Mouse (Mus musculus): Measurements from ENCODE around the gene Itgb6. TPM values are rescaled to one million over a fixed set of nuclear protein-coding genes. Genes with fewer than 3 reads are reported as not detected.

Itgb6 gene
- polyA plus RNA-seq, 1 experiment from 2014 or later: 0.09 TPM

DNA sequence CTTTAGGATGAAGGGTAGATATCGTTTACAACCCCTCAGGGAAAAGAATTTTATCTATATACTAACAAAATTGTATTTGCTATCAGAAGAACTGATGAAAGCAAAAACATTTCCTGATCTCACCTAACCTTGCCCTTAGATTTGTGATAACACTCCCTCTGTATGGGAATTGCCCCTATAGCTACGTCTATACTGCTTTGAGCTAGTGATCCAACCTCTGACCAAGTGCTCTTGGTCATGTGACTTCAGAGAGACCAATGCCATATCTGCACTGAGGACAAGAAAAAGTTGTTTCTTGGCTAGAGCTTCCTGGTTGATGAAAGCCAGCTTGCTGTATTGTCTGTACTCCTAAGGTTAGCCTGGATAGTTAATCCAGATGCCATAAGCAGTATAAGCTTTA, 121.1 kb downstream of the Itgb6 start:
- 87% methylated on average over 2 of the region's 2 CpGs for whole genome bisulfite sequencing
- no peak overlapping the region for H3K4me3 ChIP-seq
- H3K4me2 ChIP-seq: no peak overlapping the region
- H3K9me3 ChIP-seq: no peaks in the 10 kb centered on the region
- no peaks in the 10 kb centered on the region for H3K4me1 ChIP-seq
- H3K27me3 ChIP-seq (replicated peaks): no peaks in the 10 kb centered on the region
- H3K27ac ChIP-seq: no peak overlapping the region
- H3K36me3 ChIP-seq (replicated peaks): no peaks in the 10 kb centered on the region
- ATAC-seq (replicated peaks): no peak
- H3K9ac ChIP-seq: no peak overlapping the region

- Histone ChIP-seq H3K4me2 (no peak overlapping the region), H3K4me1 (no peaks in the 10 kb centered on the region), H3K9me3 (no peaks in the 10 kb centered on the region), H3K36me3 (replicated peaks) (no peaks in the 10 kb centered on the region), H3K4me3 (no peak overlapping the region), H3K9ac (no peak overlapping the region), H3K27me3 (replicated peaks) (no peaks in the 10 kb centered on the region), H3K27ac (no peak overlapping the region)
- WGBS: 94% methylated on average over 2 of the region's 2 CpGs
- ATAC-seq (replicated peaks): no peak
Measured at GRCm38 (mm10) chr2:60600863-60601262, 121.6 kb downstream of the Itgb6 start.

- Histone ChIP-seq H3K4me2 (no peak overlapping the region), H3K4me1 (no peaks in the 10 kb centered on the region), H3K27ac (no peak overlapping the region), H3K9me3 (no peaks in the 10 kb centered on the region), H3K4me3 (no peak overlapping the region), H3K36me3 (replicated peaks) (no peaks in the 10 kb centered on the region), H3K9ac (no peak overlapping the region), H3K27me3 (replicated peaks) (no peaks in the 10 kb centered on the region)
- no peak for ATAC-seq (replicated peaks)
- 91% methylated on average over 4 of the region's 4 CpGs for WGBS
Measured at GRCm38 (mm10) chr2:60583416-60583815, 139.0 kb downstream of the Itgb6 start.

- Histone ChIP-seq H3K4me3 (no peak overlapping the region), H3K9ac (no peak overlapping the region), H3K4me2 (no peak overlapping the region), H3K36me3 (replicated peaks) (no peaks in the 10 kb centered on the region), H3K27me3 (replicated peaks) (peaks cover 6% of the 10 kb centered on the region; the same call in 1 of the 2 replicates), H3K9me3 (no peaks in the 10 kb centered on the region), H3K27ac (no peak overlapping the region), H3K4me1 (peaks cover 15% of the 10 kb centered on the region)
- WGBS: 69% methylated on average over 4 of the region's 4 CpGs
- ATAC-seq (replicated peaks): no peak
Measured at GRCm38 (mm10) chr2:60554561-60554960, 167.9 kb downstream of the Itgb6 start.

DNA sequence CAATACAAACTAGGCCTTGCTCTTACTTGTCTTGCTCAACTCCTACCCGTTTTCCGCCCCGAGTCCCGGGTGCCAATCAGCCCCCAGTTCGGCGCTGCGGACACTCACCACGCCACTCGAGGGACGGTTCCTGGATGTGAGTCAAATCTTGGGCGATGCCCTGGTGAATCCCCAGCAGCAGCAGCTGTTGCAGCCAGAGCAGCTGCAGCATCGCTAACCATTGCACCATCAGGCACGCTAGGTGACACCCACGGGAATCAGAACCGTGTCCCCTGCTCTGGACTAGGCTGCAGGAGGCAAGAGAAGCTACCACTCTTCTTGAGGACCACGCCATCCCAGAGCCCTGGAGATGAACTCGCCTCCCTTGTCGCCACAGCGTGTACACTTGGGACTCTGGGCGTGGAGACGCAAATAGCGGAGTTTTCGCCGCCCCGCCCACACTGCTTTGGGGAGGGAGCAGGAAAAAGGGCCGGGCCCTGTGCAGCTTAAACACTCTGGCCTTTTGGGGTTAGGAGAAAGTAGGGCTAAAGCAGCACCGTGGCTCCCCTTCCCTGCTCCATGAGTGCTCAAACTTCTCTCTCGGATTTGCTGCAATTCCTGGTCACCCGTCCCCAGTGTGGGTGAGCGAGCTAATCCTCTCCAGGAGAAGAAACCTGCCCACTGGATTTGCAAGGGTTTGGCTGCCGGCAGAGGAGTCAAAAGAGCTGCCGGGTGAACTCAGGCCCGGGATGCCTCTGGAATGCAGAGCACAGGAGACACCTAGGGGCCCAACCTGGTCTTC, 169.4 kb downstream of the Itgb6 start, which contains the start of gene Pla2r1:
TSS of gene Pla2r1 (minus strand) at position 407 of the 781 bp plus-strand sequence.
- H3K4me1 ChIP-seq: peaks cover 15% of the 10 kb centered on the region
- peak; percentile 65 for ATAC-seq (replicated peaks)
- 1% methylated on average over 33 of the region's 33 CpGs for WGBS
- no peaks in the 10 kb centered on the region for H3K9me3 ChIP-seq
- H3K27ac ChIP-seq: no peak within 1 kb of the TSS
- H3K36me3 ChIP-seq (replicated peaks): no peaks in the 10 kb centered on the region
- H3K4me2 ChIP-seq: peak within 1 kb of the TSS; percentile 57
- H3K9ac ChIP-seq: peak within 1 kb of the TSS; percentile 8; the same call in 1 of the 2 replicates
- H3K4me3 ChIP-seq: peak within 1 kb of the TSS; percentile 31
- peaks cover 6% of the 10 kb centered on the region; the same call in 1 of the 2 replicates for H3K27me3 ChIP-seq (replicated peaks)

DNA sequence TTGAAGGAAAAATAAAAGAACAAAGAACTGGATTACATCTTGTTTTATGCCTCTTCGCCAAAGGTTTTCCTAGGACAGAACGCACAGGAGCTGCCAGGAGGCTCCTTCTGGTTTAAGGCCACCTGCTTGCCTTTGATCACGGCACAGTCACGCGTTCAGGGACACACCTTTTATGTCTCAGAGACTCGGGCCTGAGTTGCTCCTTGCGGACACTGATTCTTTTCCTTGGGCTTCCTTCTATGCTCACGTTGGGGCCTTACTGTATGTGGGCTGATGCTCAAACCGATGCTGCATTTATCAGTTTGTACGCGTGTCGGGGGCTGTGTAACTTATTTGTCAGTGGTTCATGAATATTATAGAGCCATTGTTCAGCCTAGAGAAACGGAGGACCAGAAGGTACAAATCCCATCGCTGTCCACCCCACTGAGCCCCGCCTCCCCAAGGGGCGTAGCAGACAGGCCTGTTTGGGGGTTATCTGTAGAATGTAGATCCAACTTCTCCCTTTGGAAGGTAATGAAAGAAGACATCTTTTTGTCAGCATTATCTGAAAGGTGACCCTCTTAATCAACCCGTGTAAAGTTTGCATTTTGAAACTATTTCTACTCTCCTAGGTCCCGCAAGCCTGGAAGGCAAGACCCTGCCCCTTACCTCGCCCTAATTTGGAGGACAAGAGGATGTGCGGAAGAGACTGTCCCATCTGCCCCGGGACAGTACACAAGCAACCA, 170.1 kb downstream of the Itgb6 start:
- Histone ChIP-seq H3K4me1 (peaks cover 15% of the 10 kb centered on the region), H3K4me3 (peak overlapping the region; percentile 31; the same call in 1 of the 2 replicates), H3K4me2 (peak overlapping the region; percentile 57), H3K36me3 (replicated peaks) (no peaks in the 10 kb centered on the region), H3K9me3 (no peaks in the 10 kb centered on the region), H3K27me3 (replicated peaks) (peaks cover 6% of the 10 kb centered on the region; the same call in 1 of the 2 replicates), H3K27ac (no peak overlapping the region), H3K9ac (no peak overlapping the region)
- no peak for ATAC-seq (replicated peaks)
- WGBS: 18% methylated on average over 21 of the region's 21 CpGs

DNA sequence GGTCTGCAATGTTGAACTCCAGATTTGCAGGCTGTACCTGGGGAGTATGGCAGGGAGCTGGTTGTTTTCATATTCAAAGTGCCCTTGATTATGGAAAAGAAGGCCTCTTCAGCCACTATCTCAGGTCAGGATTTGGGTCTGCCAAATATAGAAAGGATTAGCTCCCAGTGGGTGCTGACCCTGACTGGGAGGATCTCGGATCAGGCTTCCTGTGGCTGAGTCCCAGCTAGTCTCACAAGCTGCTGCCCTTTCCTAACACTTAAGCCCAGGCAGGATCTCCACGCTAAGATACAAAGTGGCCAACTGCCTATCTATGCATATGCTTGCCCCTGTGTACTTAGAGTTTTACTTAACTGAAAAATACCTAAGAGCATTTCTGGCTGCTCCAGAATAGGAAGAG, 170.8 kb downstream of the Itgb6 start:
- peaks cover 15% of the 10 kb centered on the region for H3K4me1 ChIP-seq
- H3K4me3 ChIP-seq: no peak overlapping the region
- peaks cover 6% of the 10 kb centered on the region; the same call in 1 of the 2 replicates for H3K27me3 ChIP-seq (replicated peaks)
- H3K4me2 ChIP-seq: no peak overlapping the region
- no peak overlapping the region for H3K9ac ChIP-seq
- ATAC-seq (replicated peaks): no peak
- H3K36me3 ChIP-seq (replicated peaks): no peaks in the 10 kb centered on the region
- no peaks in the 10 kb centered on the region for H3K9me3 ChIP-seq
- no peak overlapping the region for H3K27ac ChIP-seq
- WGBS: 35% methylated on average over 2 of the region's 2 CpGs

GRCm38 (mm10) chr2:60550521-60550920, 171.9 kb downstream of the Itgb6 start:
- no peak overlapping the region for H3K27ac ChIP-seq
- H3K4me1 ChIP-seq: peaks cover 15% of the 10 kb centered on the region
- WGBS: 96% methylated on average over 8 of the region's 8 CpGs
- no peak for ATAC-seq (replicated peaks)
- no peak overlapping the region for H3K4me3 ChIP-seq
- no peak overlapping the region for H3K9ac ChIP-seq
- H3K36me3 ChIP-seq (replicated peaks): no peaks in the 10 kb centered on the region
- no peak overlapping the region for H3K4me2 ChIP-seq
- H3K27me3 ChIP-seq (replicated peaks): peaks cover 6% of the 10 kb centered on the region; the same call in 1 of the 2 replicates
- H3K9me3 ChIP-seq: no peaks in the 10 kb centered on the region

GRCm38 (mm10) chr2:60549851-60550250, 172.6 kb downstream of the Itgb6 start:
- Histone ChIP-seq H3K9ac (no peak overlapping the region), H3K27me3 (replicated peaks) (peaks cover 6% of the 10 kb centered on the region; the same call in 1 of the 2 replicates), H3K4me1 (peaks cover 15% of the 10 kb centered on the region), H3K4me3 (no peak overlapping the region), H3K27ac (no peak overlapping the region), H3K9me3 (no peaks in the 10 kb centered on the region), H3K4me2 (no peak overlapping the region), H3K36me3 (replicated peaks) (no peaks in the 10 kb centered on the region)
- 93% methylated on average over 2 of the region's 2 CpGs for WGBS
- ATAC-seq (replicated peaks): no peak

Other genes with a start within 250 kb of the Itgb6 start
- 0.38 and 0.50 TPM in 2 replicates for gene Pla2r1, start 169.3 kb downstream of the Itgb6 start, polyA plus RNA-seq (2015; fragmentation: Nextera tagmentation; extraction: Ambion mirVana)
- 50.5 and 50.9 TPM in 2 replicates for gene Rbms1, start 240.5 kb upstream of the Itgb6 start, polyA plus RNA-seq (2015; fragmentation: Nextera tagmentation; extraction: Ambion mirVana)

All from midbrain, embryonic 15.5 days (tissue).